Mouse (Mus musculus) thymus, adult 2 months (tissue): Measurements from ENCODE around the gene Phip.

Experiments
- CTCF ChIP-seq: fragments of 200-500 bp; IDR thresholded peaks from 2 replicates; pipeline ENCODE4 v1.5.1; 2012; ENCODE audit warnings: mild to moderate bottlenecking, control low read depth, low read length, moderate library complexity, borderline replicate concordance; ENCODE audit not compliant: control insufficient read depth, poor library complexity, insufficient read depth; ENCODE audit errors: extremely low read depth
- POLR2A ChIP-seq: fragments of 200-500 bp; IDR thresholded peaks from 2 replicates; pipeline ENCODE4 v1.6.1; 2012; ENCODE audit warnings: mild to moderate bottlenecking, low read length, control low read depth, moderate library complexity; ENCODE audit not compliant: control insufficient read depth, poor library complexity, insufficient read depth; ENCODE audit errors: extremely low read depth

DNA sequence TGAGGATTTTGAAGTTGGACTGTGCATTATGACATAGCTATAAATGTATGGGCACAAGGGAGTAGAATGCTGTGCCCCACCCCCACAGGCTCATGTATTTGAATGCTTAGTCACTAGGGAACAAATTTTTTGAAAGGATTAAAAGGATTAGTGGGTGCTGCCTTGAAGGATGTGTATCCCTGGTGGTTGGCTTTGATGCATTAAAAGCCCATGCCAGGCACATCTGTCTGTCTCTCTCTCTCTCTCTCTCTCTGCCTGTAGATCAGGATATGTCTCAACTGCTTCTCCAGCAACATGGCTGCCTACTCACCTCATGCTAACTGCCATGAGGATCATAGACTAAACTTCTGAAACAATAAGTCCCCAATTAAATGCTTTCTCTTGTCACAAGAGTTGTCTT, 23.0 kb downstream of the Phip start:
- TF ChIP-seq POLR2A (no peak), CTCF (no peak)
